Comparison of ENCODE assay signal across 22 mouse cellular contexts in genomic region chr14:12558920-12559573, GRCm38 (mm10).
DNase-seq lines count a peak whose midpoint lies in the region; ATAC-seq and TF ChIP-seq lines count a peak whose summit lies in the region.
"Had no signal": no experiment of that assay in that cellular context is flagged by ENCODE, and none has a peak within 500 bp of the region (broad histone marks: within the 10 kb centered on the region; RNA-seq: fewer than 3 reads in every experiment).

No protein-coding gene starts in this region.

- 81% methylated on average over 7 of the region's 7 CpGs for WGBS in hindbrain, embryonic 11.5 days
- 86% methylated on average over 7 of the region's 7 CpGs for WGBS in hindbrain, embryonic 10.5 days
- 65% methylated on average over 7 of the region's 7 CpGs for WGBS in hindbrain, embryonic 13.5 days
- 73% methylated on average over 7 of the region's 7 CpGs for WGBS in midbrain, embryonic 14.5 days
- 52% methylated on average over 7 of the region's 7 CpGs for WGBS in neural tube, embryonic 15.5 days

- ATAC-seq in hindbrain, embryonic 11.5 days (ENCODE audit: low FRiP score): 0 out of 2 replicates have a peak, but pooled peaks have one; percentile 22
- ATAC-seq in hindbrain, embryonic 13.5 days (ENCODE audit: low FRiP score): peak; percentile 58; the same call in 1 of the 2 replicates
- ATAC-seq in midbrain, embryonic 14.5 days (ENCODE audit: low FRiP score, low TSS enrichment): peak; percentile 46; the same call in 1 of the 2 replicates
- peak; percentile 45 for ATAC-seq in neural tube, embryonic 15.5 days (ENCODE audit: low FRiP score)
- ATAC-seq: intestine, postnatal 0 days had no signal

- H3K27me3 ChIP-seq in hindbrain, embryonic 11.5 days (ENCODE audit: control insufficient read depth, insufficient read depth, low read length): no peaks in the 10 kb centered on the region
- H3K27me3 ChIP-seq in hindbrain, embryonic 10.5 days (ENCODE audit: insufficient read depth, poor library complexity, severe bottlenecking): no peaks in the 10 kb centered on the region
- no peaks in the 10 kb centered on the region for H3K27me3 ChIP-seq in hindbrain, embryonic 13.5 days
- no peaks in the 10 kb centered on the region for H3K27me3 ChIP-seq in midbrain, embryonic 14.5 days (ENCODE audit: control insufficient read depth, insufficient read depth, low read length)
- no peaks in the 10 kb centered on the region for H3K27me3 ChIP-seq in neural tube, embryonic 15.5 days (replicated peaks)
- H3K27me3 ChIP-seq: embryonic facial prominence, embryonic 12.5 days; kidney, embryonic 15.5 days; stomach, embryonic 15.5 days had no signal

- H3K4me3 ChIP-seq in hindbrain, embryonic 11.5 days (ENCODE audit: low read depth, low read length): no peak overlapping the region
- H3K4me3 ChIP-seq in hindbrain, embryonic 10.5 days: no peak overlapping the region
- no peak overlapping the region for H3K4me3 ChIP-seq in hindbrain, embryonic 13.5 days
- no peak overlapping the region for H3K4me3 ChIP-seq in midbrain, embryonic 14.5 days (replicated peaks; ENCODE audit: low read depth, low read length)
- no peak overlapping the region for H3K4me3 ChIP-seq in neural tube, embryonic 15.5 days (replicated peaks)
- no peak overlapping the region for H3K4me3 ChIP-seq in left cerebral cortex, adult 2 months
- H3K4me3 ChIP-seq: embryonic facial prominence, embryonic 12.5 days; kidney, embryonic 15.5 days; stomach, embryonic 15.5 days had no signal

- no peaks in the 10 kb centered on the region for H3K36me3 ChIP-seq in hindbrain, embryonic 11.5 days (ENCODE audit: control insufficient read depth, insufficient read depth, low read length)
- no peaks in the 10 kb centered on the region for H3K36me3 ChIP-seq in hindbrain, embryonic 10.5 days
- no peaks in the 10 kb centered on the region for H3K36me3 ChIP-seq in hindbrain, embryonic 13.5 days
- H3K36me3 ChIP-seq in midbrain, embryonic 14.5 days (ENCODE audit: control insufficient read depth, insufficient read depth, low read length): no peaks in the 10 kb centered on the region
- H3K36me3 ChIP-seq in neural tube, embryonic 15.5 days: no peaks in the 10 kb centered on the region
- H3K36me3 ChIP-seq: embryonic facial prominence, embryonic 12.5 days; kidney, embryonic 15.5 days; stomach, embryonic 15.5 days had no signal

- no peak overlapping the region; the same call in 1 of the 2 replicates for H3K27ac ChIP-seq in hindbrain, embryonic 11.5 days (ENCODE audit: low read depth, low read length)
- no peak overlapping the region for H3K27ac ChIP-seq in hindbrain, embryonic 10.5 days
- peak overlapping the region; percentile 80 for H3K27ac ChIP-seq in hindbrain, embryonic 13.5 days
- H3K27ac ChIP-seq in midbrain, embryonic 14.5 days (replicated peaks; ENCODE audit: low read depth, low read length): peak overlapping the region; percentile 53
- H3K27ac ChIP-seq in neural tube, embryonic 15.5 days (replicated peaks): peak overlapping the region; percentile 57
- no peak overlapping the region for H3K27ac ChIP-seq in left cerebral cortex, adult 2 months
- H3K27ac ChIP-seq: embryonic facial prominence, embryonic 12.5 days; kidney, embryonic 15.5 days; stomach, embryonic 15.5 days had no signal

- H3K4me2 ChIP-seq in hindbrain, embryonic 11.5 days (replicated peaks; ENCODE audit: low read depth, low read length): no peak overlapping the region
- peak overlapping the region; percentile 0; the same call in 1 of the 2 replicates for H3K4me2 ChIP-seq in hindbrain, embryonic 13.5 days
- H3K4me2 ChIP-seq in midbrain, embryonic 14.5 days (ENCODE audit: low read length): no peak overlapping the region
- H3K4me2 ChIP-seq in neural tube, embryonic 15.5 days: no peak overlapping the region
- H3K4me2 ChIP-seq: embryonic facial prominence, embryonic 12.5 days; kidney, embryonic 15.5 days; liver, embryonic 11.5 days; lung, embryonic 14.5 days; stomach, embryonic 15.5 days had no signal

- H3K9me3 ChIP-seq in hindbrain, embryonic 11.5 days (ENCODE audit: control insufficient read depth, low read length): no peaks in the 10 kb centered on the region
- no peaks in the 10 kb centered on the region for H3K9me3 ChIP-seq in hindbrain, embryonic 10.5 days
- no peaks in the 10 kb centered on the region for H3K9me3 ChIP-seq in hindbrain, embryonic 13.5 days
- H3K9me3 ChIP-seq in midbrain, embryonic 14.5 days (ENCODE audit: control insufficient read depth, low read length): no peaks in the 10 kb centered on the region
- H3K9me3 ChIP-seq in neural tube, embryonic 15.5 days (replicated peaks): no peaks in the 10 kb centered on the region
- H3K9me3 ChIP-seq: embryonic facial prominence, embryonic 12.5 days; kidney, embryonic 15.5 days; stomach, embryonic 15.5 days had no signal

- intact Hi-C loops in left cerebral cortex, adult 2 months (cut with DNase I): no loop called here

- TF ChIP-seq CTCF in left cerebral cortex, adult 2 months (IDR thresholded peaks at IDR 0.05): no peak

- no peaks in the 10 kb centered on the region for H3K4me1 ChIP-seq in hindbrain, embryonic 11.5 days (replicated peaks; ENCODE audit: control insufficient read depth, insufficient read depth, low read length)
- H3K4me1 ChIP-seq in hindbrain, embryonic 10.5 days (replicated peaks): no peaks in the 10 kb centered on the region
- H3K4me1 ChIP-seq in hindbrain, embryonic 13.5 days (replicated peaks): peaks cover 26% of the 10 kb centered on the region
- H3K4me1 ChIP-seq in midbrain, embryonic 14.5 days (ENCODE audit: control insufficient read depth, insufficient read depth, low read length): peaks cover 6% of the 10 kb centered on the region
- H3K4me1 ChIP-seq in neural tube, embryonic 15.5 days: peaks cover 28% of the 10 kb centered on the region
- H3K4me1 ChIP-seq: kidney, embryonic 15.5 days; stomach, embryonic 15.5 days had no signal

- H3K9ac ChIP-seq in hindbrain, embryonic 11.5 days (ENCODE audit: low read depth, low read length): no peak overlapping the region
- no peak overlapping the region for H3K9ac ChIP-seq in hindbrain, embryonic 13.5 days
- no peak overlapping the region for H3K9ac ChIP-seq in midbrain, embryonic 14.5 days (replicated peaks; ENCODE audit: low read length)
- H3K9ac ChIP-seq in neural tube, embryonic 15.5 days (replicated peaks): no peak overlapping the region
- H3K9ac ChIP-seq: embryonic facial prominence, embryonic 12.5 days; kidney, embryonic 15.5 days; lung, embryonic 14.5 days; stomach, embryonic 15.5 days had no signal

- no peak for DNase-seq in hindbrain, embryonic 11.5 days (ENCODE audit: low spot score)
- DNase-seq in hindbrain, embryonic 10.5 days (ENCODE audit: low spot score): no peak
- DNase-seq in midbrain, embryonic 14.5 days: peak; percentile 25
- no peak for DNase-seq in left cerebral cortex, adult 2 months (ENCODE audit: extremely low spot score in 1 of 2, low spot score in 2 of 2)
- DNase-seq in embryo, embryonic 11 days: no peak
- DNase-seq: adrenal gland, postnatal 36 days; B cell, adult 2 months; cerebellum, adult 18-20 months; gastrocnemius, postnatal 25 days; kidney, postnatal 4 days; layer of hippocampus, adult 9-11 months; lung, embryonic 14.5 days; lung, postnatal 36 days; right cerebral cortex, postnatal 14 days; thymus, adult 18-20 months had no signal

Comparison
In these comparisons a context has a peak if more than half of its experiments do, and no peak if none do; other contexts are left out.
1. H3K27ac ChIP-seq: peak in hindbrain, embryonic 13.5 days (single experiment), midbrain, embryonic 14.5 days (single experiment) and neural tube, embryonic 15.5 days (single experiment); none in hindbrain, embryonic 11.5 days (single experiment), hindbrain, embryonic 10.5 days (single experiment) and left cerebral cortex, adult 2 months (single experiment).
2. Peak in every context shown above with its lines, with median percentiles within 50 percentile points of each other: ATAC-seq.